Mouse (Mus musculus) frontal cortex, adult 2 months (tissue): ENCODE results near the gene Asna1. TPM values are rescaled to one million over a fixed set of nuclear protein-coding genes. Genes with fewer than 3 reads are reported as not detected.
A peak's percentile ranks its signal among the peaks of the same experiment; 100 is the strongest.

Experiments
- DNase-seq, 2 experiments: peaks; one replicate each; pipeline ENCODE4 v3.0.0; 2022; ENCODE audit warnings: low spot score in 1 of 2; ENCODE audit errors: extremely low spot score in 1 of 2
- polyA plus RNA-seq: library from polyadenylated mRNA; depleted of rRNA; stranded (reverse); fragments of >200 nt; gene quantifications from 2 replicates; pipeline ENCODE4 v1.2.3, GENCODE M21; 2012

The Asna1 gene
- polyA plus RNA-seq, 1 experiment: 238 TPM

GRCm38 (mm10) chr8:85035728-85036310 lies 10.7 kb upstream of the Asna1 start:
- no peak for DNase-seq

- no peak for DNase-seq
Observed at GRCm38 (mm10) chr8:85035165-85035727, 10.2 kb upstream of the Asna1 start.

GRCm38 (mm10) chr8:85034764-85035163 lies 9.7 kb upstream of the Asna1 start:
- peak in 1 of 2 experiments; percentile 81 for DNase-seq

- no peak for DNase-seq
Observed at GRCm38 (mm10) chr8:85033867-85034266, 8.8 kb upstream of the Asna1 start.

GRCm38 (mm10) chr8:85032622-85033311 lies 7.7 kb upstream of the Asna1 start:
- no peak for DNase-seq

GRCm38 (mm10) chr8:85029271-85029670 lies 4.2 kb upstream of the Asna1 start:
- no peak for DNase-seq

GRCm38 (mm10) chr8:85027922-85028321 lies 2.8 kb upstream of the Asna1 start:
- DNase-seq: no peak

- no peak for DNase-seq
Observed at GRCm38 (mm10) chr8:85027516-85027855, 2.4 kb upstream of the Asna1 start.

- DNase-seq: peak; percentile 89 to 97
Observed at GRCm38 (mm10) chr8:85026670-85027515, 1.8 kb upstream of the Asna1 start, which contains the start of gene Trir. Trir (plus strand) TSS chr8:85026823.

- DNase-seq: no peak
Observed at GRCm38 (mm10) chr8:85023846-85024245, 1.2 kb downstream of the Asna1 start.

GRCm38 (mm10) chr8:85021514-85022055 lies 3.5 kb downstream of the Asna1 start:
- DNase-seq: no peak

GRCm38 (mm10) chr8:85017209-85017608 lies 7.9 kb downstream of the Asna1 start:
- DNase-seq: no peak

- no peak for DNase-seq
Observed at GRCm38 (mm10) chr8:85016724-85017123, 8.4 kb downstream of the Asna1 start.

- DNase-seq: no peak
Observed at GRCm38 (mm10) chr8:85014431-85014830, 10.7 kb downstream of the Asna1 start, which contains the start of gene Best2. Best2 (minus strand) TSS chr8:85014531.

GRCm38 (mm10) chr8:85013230-85013840 lies 11.7 kb downstream of the Asna1 start:
- DNase-seq: peak; percentile 56 to 83

- DNase-seq: no peak
Observed at GRCm38 (mm10) chr8:85011242-85011641, 13.8 kb downstream of the Asna1 start.

GRCm38 (mm10) chr8:85007686-85008085 lies 17.4 kb downstream of the Asna1 start:
- DNase-seq: no peak

GRCm38 (mm10) chr8:84997649-84998295 lies 27.3 kb downstream of the Asna1 start:
- peak; percentile 81 to 97 for DNase-seq

GRCm38 (mm10) chr8:84996978-84997377 lies 28.1 kb downstream of the Asna1 start:
- no peak for DNase-seq

- DNase-seq: no peak
Observed at GRCm38 (mm10) chr8:84995680-84996079, 29.4 kb downstream of the Asna1 start.
